Comparison of ENCODE assay signal across 14 mouse cellular contexts in the genomic region with DNA sequence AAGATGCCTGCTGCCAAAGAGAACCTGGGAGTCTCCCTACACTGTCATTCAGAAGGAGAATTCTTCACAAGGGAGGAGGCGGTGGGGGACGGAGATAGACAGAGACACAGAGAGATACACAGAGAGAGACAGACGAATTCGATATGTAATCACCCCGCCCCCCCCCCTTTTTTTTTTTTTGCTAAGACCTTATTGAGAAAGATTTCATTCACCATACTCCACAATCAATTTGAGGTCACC. TPM values are rescaled to one million over a fixed set of nuclear protein-coding genes. Genes with fewer than 3 reads are reported as not detected.
A peak's percentile ranks its signal among the peaks of the same experiment; 100 is the strongest.
DNase-seq lines count a peak whose midpoint lies in the region; ATAC-seq and TF ChIP-seq lines count a peak whose summit lies in the region.
"Had no signal": no experiment of that assay in that cellular context is flagged by ENCODE, and none has a peak within 500 bp of the region (broad histone marks: within the 10 kb centered on the region; RNA-seq: fewer than 3 reads in every experiment).

A gene (minus strand): TSS at position 101 of the 240 bp plus-strand sequence.

- ATAC-seq in liver, embryonic 12.5 days: no peak
- no peak for ATAC-seq in liver, postnatal 0 days

- 9% methylated on average over 5 of the region's 5 CpGs for WGBS in liver, embryonic 12.5 days (ENCODE audit: insufficient replicate concordance)
- under 1% methylated on average over 5 of the region's 5 CpGs for WGBS in liver, postnatal 0 days (ENCODE audit: insufficient replicate concordance)
- WGBS in embryonic facial prominence, embryonic 10.5 days: 0% methylated on average over 4 of the region's 5 CpGs

- intact Hi-C loops in heart, postnatal 10 days (cut with DNase I): loop anchor here (5.0 kb wide), 1 partner anchor 42 kb away; no protein-coding TSS in a partner anchor

- no peak for DNase-seq in liver, postnatal 0 days
- DNase-seq in embryonic facial prominence, embryonic 10.5 days (ENCODE audit: low spot score): no peak
- DNase-seq in heart, postnatal 10 days: no peak
- no peak for DNase-seq in cerebellum, adult 18-20 months
- no peak for DNase-seq in retina, postnatal 1 day
- no peak for DNase-seq in layer of hippocampus, postnatal 14 days (ENCODE audit: low spot score in 2 of 2)
- DNase-seq: gastrocnemius, adult 2 months; right cerebral cortex, adult 18-20 months had no signal

- no peak within 1 kb of the TSS for H3K27ac ChIP-seq in liver, embryonic 12.5 days
- H3K27ac ChIP-seq in liver, postnatal 0 days (ENCODE audit: low read depth): no peak within 1 kb of the TSS
- H3K27ac ChIP-seq in ES-Bruce4 (ENCODE audit: insufficient read depth, low read length): no peak within 1 kb of the TSS
- H3K27ac ChIP-seq in embryonic facial prominence, embryonic 10.5 days (replicated peaks): no peak within 1 kb of the TSS
- H3K27ac ChIP-seq: gastrocnemius, adult 2 months had no signal

- no peaks in the 10 kb centered on the region for H3K36me3 ChIP-seq in liver, embryonic 12.5 days
- H3K36me3 ChIP-seq in liver, postnatal 0 days (replicated peaks; ENCODE audit: insufficient read depth, low read length): no peaks in the 10 kb centered on the region
- no peaks in the 10 kb centered on the region for H3K36me3 ChIP-seq in ES-Bruce4 (ENCODE audit: control insufficient read depth, insufficient read depth, low read length, poor library complexity, severe bottlenecking)
- no peaks in the 10 kb centered on the region for H3K36me3 ChIP-seq in embryonic facial prominence, embryonic 10.5 days (replicated peaks)
- H3K36me3 ChIP-seq: G1E had no signal

- H3K4me3 ChIP-seq in liver, embryonic 12.5 days: no peak within 1 kb of the TSS
- H3K4me3 ChIP-seq in liver, postnatal 0 days (ENCODE audit: low read depth, low read length): no peak within 1 kb of the TSS
- peak within 1 kb of the TSS; percentile 41 for H3K4me3 ChIP-seq in ES-Bruce4 (ENCODE audit: low read depth, low read length)
- H3K4me3 ChIP-seq in embryonic facial prominence, embryonic 10.5 days: peak within 1 kb of the TSS; percentile 30; the same call in 1 of the 2 replicates
- H3K4me3 ChIP-seq: gastrocnemius, adult 2 months had no signal

- H3K4me2 ChIP-seq in liver, embryonic 12.5 days: 0 out of 2 replicates have a peak within 1 kb of the TSS, but pooled peaks have one; percentile 11
- no peak within 1 kb of the TSS for H3K4me2 ChIP-seq in liver, postnatal 0 days (ENCODE audit: low read depth, low read length)

- no peaks in the 10 kb centered on the region; the same call in 1 of the 2 replicates for H3K4me1 ChIP-seq in liver, embryonic 12.5 days
- H3K4me1 ChIP-seq in liver, postnatal 0 days (ENCODE audit: insufficient read depth): peaks cover 9% of the 10 kb centered on the region
- H3K4me1 ChIP-seq in ES-Bruce4 (ENCODE audit: control insufficient read depth, insufficient read depth, low read length): no peaks in the 10 kb centered on the region
- H3K4me1 ChIP-seq in embryonic facial prominence, embryonic 10.5 days: peaks cover 19% of the 10 kb centered on the region

- peaks cover 93% of the 10 kb centered on the region for H3K27me3 ChIP-seq in liver, embryonic 12.5 days (replicated peaks)
- H3K27me3 ChIP-seq in liver, postnatal 0 days (ENCODE audit: insufficient read depth, low read length): peaks cover 93% of the 10 kb centered on the region
- H3K27me3 ChIP-seq in ES-Bruce4 (ENCODE audit: control insufficient read depth, insufficient read depth, low read length, poor library complexity, severe bottlenecking): peaks cover 43% of the 10 kb centered on the region
- peaks cover 97% of the 10 kb centered on the region for H3K27me3 ChIP-seq in embryonic facial prominence, embryonic 10.5 days (replicated peaks; ENCODE audit: low read depth, poor library complexity, severe bottlenecking)

- TF ChIP-seq POLR2A in ES-Bruce4 (IDR thresholded peaks at IDR 0.05; ENCODE audit: insufficient read depth, low read length): no peak

- H3K9ac ChIP-seq in liver, embryonic 12.5 days: no peak within 1 kb of the TSS
- no peak within 1 kb of the TSS for H3K9ac ChIP-seq in liver, postnatal 0 days (replicated peaks)
- H3K9ac ChIP-seq in ES-Bruce4 (ENCODE audit: low read depth, poor library complexity, severe bottlenecking): peak within 1 kb of the TSS; percentile 23; the same call in 1 of the 2 replicates

- no peak for TF ChIP-seq EP300 in liver, postnatal 0 days (IDR thresholded peaks at IDR 0.05; ENCODE audit: low read depth)
- TF ChIP-seq EP300 in ES-Bruce4 (IDR thresholded peaks at IDR 0.05; ENCODE audit: insufficient read depth, low read depth, low read length): no peak

- TF ChIP-seq CTCF in liver, postnatal 0 days (IDR thresholded peaks at IDR 0.05; ENCODE audit: low read depth): no peak
- TF ChIP-seq CTCF in ES-Bruce4 (IDR thresholded peaks at IDR 0.05; ENCODE audit: low read depth, low read length): no peak

- no peaks in the 10 kb centered on the region for H3K9me3 ChIP-seq in liver, embryonic 12.5 days (replicated peaks)
- no peaks in the 10 kb centered on the region for H3K9me3 ChIP-seq in liver, postnatal 0 days (ENCODE audit: low read length)
- no peaks in the 10 kb centered on the region for H3K9me3 ChIP-seq in ES-Bruce4 (replicated peaks; ENCODE audit: control insufficient read depth, insufficient read depth, low read length, poor library complexity, severe bottlenecking)
- H3K9me3 ChIP-seq in embryonic facial prominence, embryonic 10.5 days: no peaks in the 10 kb centered on the region

RNA-seq across cellular contexts. Expression of the gene that starts here (rescaled TPM):
- 0.13 and 0.19 TPM in 2 replicates for polyA plus RNA-seq in liver, embryonic 12.5 days (2016; fragmentation: Nextera tagmentation; extraction: Ambion mirVana)
- polyA plus RNA-seq in liver, postnatal 0 days (2015; fragmentation: Nextera tagmentation; extraction: Ambion mirVana): not detected in 2 replicates
- polyA plus RNA-seq in ES-Bruce4 (2011; ENCODE audit: insufficient read depth, insufficient read length, low read depth, missing spikeins): not detected in 2 replicates
- 0.48 and 0.75 TPM in 2 replicates for polyA plus RNA-seq in embryonic facial prominence, embryonic 10.5 days (2016; fragmentation: Nextera tagmentation; extraction: Ambion mirVana)
- 10 to 100 TPM; 77.5 to 93.1 TPM for total RNA-seq in heart, postnatal 10 days (2021)
- total RNA-seq in layer of hippocampus, postnatal 14 days (2021): not detected
- total RNA-seq: G1E; gastrocnemius, adult 2 months; megakaryocyte progenitor cell, adult 5-6 weeks had no signal
- polyA plus RNA-seq: brain, embryonic 14.5 days; G1E; limb, embryonic 11.5 days had no signal

Comparison
In these comparisons a context has a peak if more than half of its experiments do, and no peak if none do; other contexts are left out.
1. RNA of the gene that starts here (total RNA-seq): 77.5 to 93.1 TPM in heart, postnatal 10 days; not detected in layer of hippocampus, postnatal 14 days; every median in the first group is over 10 times any median in the second.
2. H3K4me3 ChIP-seq: peak in ES-Bruce4 (single experiment) and embryonic facial prominence, embryonic 10.5 days (single experiment); none in liver, embryonic 12.5 days (single experiment) and liver, postnatal 0 days (single experiment).